Comparison of ENCODE assay signal across 7 mouse cellular contexts in the genomic region with DNA sequence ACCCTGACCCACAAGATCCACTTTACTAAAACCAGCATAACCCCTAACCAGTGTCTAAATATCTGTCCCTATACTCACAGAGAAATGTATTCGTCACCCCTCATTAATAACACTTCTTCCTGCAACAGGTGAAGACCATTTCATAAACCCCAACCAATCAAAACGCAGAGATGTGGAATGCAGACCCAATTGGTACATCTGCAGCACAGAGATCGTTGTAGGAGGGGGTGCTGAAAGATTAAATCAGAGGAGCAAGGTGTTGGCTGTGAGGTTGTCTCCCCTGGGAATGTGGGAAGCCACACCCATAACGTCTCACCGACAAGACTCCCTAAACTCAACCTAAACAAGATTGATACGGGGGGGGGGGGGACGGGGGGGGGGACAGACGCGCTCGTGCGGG. TPM values are rescaled to one million over a fixed set of nuclear protein-coding genes. Genes with fewer than 3 reads are reported as not detected.
A peak's percentile ranks its signal among the peaks of the same experiment; 100 is the strongest.
DNase-seq lines count a peak whose midpoint lies in the region; ATAC-seq and TF ChIP-seq lines count a peak whose summit lies in the region.

No protein-coding gene starts in this region.

- H3K4me1 ChIP-seq in lung, postnatal 0 days (ENCODE audit: insufficient read depth, low read depth, low read length) = no peaks in the 10 kb centered on the region
- H3K4me1 ChIP-seq in hindbrain, embryonic 10.5 days (replicated peaks) = peaks cover 7% of the 10 kb centered on the region; the same call in 1 of the 2 replicates
- H3K4me1 ChIP-seq in liver, embryonic 16.5 days (ENCODE audit: control insufficient read depth, low read depth, low read length) = peaks cover 11% of the 10 kb centered on the region
- H3K4me1 ChIP-seq in stomach, embryonic 16.5 days (ENCODE audit: control insufficient read depth, insufficient read depth, low read length) = peaks cover 4% of the 10 kb centered on the region

- no peak for TF ChIP-seq EP300 in lung, postnatal 0 days (IDR thresholded peaks at IDR 0.05)

- no peak overlapping the region for H3K4me3 ChIP-seq in lung, postnatal 0 days (ENCODE audit: low read depth, low read length)
- H3K4me3 ChIP-seq in hindbrain, embryonic 10.5 days = peak overlapping the region; percentile 54
- H3K4me3 ChIP-seq in liver, embryonic 16.5 days (ENCODE audit: low read depth, low read length) = peak overlapping the region; percentile 26
- H3K4me3 ChIP-seq in stomach, embryonic 16.5 days (replicated peaks; ENCODE audit: low read length) = peak overlapping the region; percentile 23; the same call in 1 of the 2 replicates

- H3K36me3 ChIP-seq in lung, postnatal 0 days (ENCODE audit: insufficient read depth, low read length) = no peaks in the 10 kb centered on the region
- no peaks in the 10 kb centered on the region for H3K36me3 ChIP-seq in hindbrain, embryonic 10.5 days
- H3K36me3 ChIP-seq in liver, embryonic 16.5 days (ENCODE audit: control insufficient read depth, insufficient read depth) = no peaks in the 10 kb centered on the region
- H3K36me3 ChIP-seq in stomach, embryonic 16.5 days (ENCODE audit: control insufficient read depth, insufficient read depth, low read length) = no peaks in the 10 kb centered on the region

- H3K27ac ChIP-seq in lung, postnatal 0 days (ENCODE audit: low read length) = no peak overlapping the region
- 0 out of 2 replicates have a peak overlapping the region, but pooled peaks have one; percentile 16 for H3K27ac ChIP-seq in hindbrain, embryonic 10.5 days
- H3K27ac ChIP-seq in liver, embryonic 16.5 days (ENCODE audit: low read length) = no peak overlapping the region
- no peak overlapping the region for H3K27ac ChIP-seq in stomach, embryonic 16.5 days (ENCODE audit: low read length)

- no peak for DNase-seq in lung, postnatal 0 days (ENCODE audit: low spot score)
- DNase-seq in lung, postnatal 4 days = no peak
- DNase-seq in hindbrain, embryonic 10.5 days (ENCODE audit: low spot score) = no peak
- no peak for DNase-seq in layer of hippocampus, adult 11-12 months (ENCODE audit: low spot score)

- peak overlapping the region; percentile 14; the same call in 1 of the 2 replicates for H3K4me2 ChIP-seq in lung, postnatal 0 days (replicated peaks; ENCODE audit: low read depth, low read length)
- H3K4me2 ChIP-seq in liver, embryonic 16.5 days (ENCODE audit: low read depth, low read length) = peak overlapping the region; percentile 58
- peak overlapping the region; percentile 50 for H3K4me2 ChIP-seq in stomach, embryonic 16.5 days (ENCODE audit: low read depth, low read length)

- H3K9ac ChIP-seq in lung, postnatal 0 days (replicated peaks; ENCODE audit: low read depth) = no peak overlapping the region
- no peak overlapping the region for H3K9ac ChIP-seq in liver, embryonic 16.5 days (ENCODE audit: low read depth, low read length)
- H3K9ac ChIP-seq in stomach, embryonic 16.5 days (ENCODE audit: low read length) = no peak overlapping the region

- H3K9me3 ChIP-seq in lung, postnatal 0 days (ENCODE audit: low read length) = no peaks in the 10 kb centered on the region
- no peaks in the 10 kb centered on the region for H3K9me3 ChIP-seq in hindbrain, embryonic 10.5 days
- H3K9me3 ChIP-seq in liver, embryonic 16.5 days (replicated peaks; ENCODE audit: control insufficient read depth, low read length) = no peaks in the 10 kb centered on the region
- no peaks in the 10 kb centered on the region for H3K9me3 ChIP-seq in stomach, embryonic 16.5 days (replicated peaks; ENCODE audit: control insufficient read depth, low read length)

- H3K27me3 ChIP-seq in lung, postnatal 0 days (replicated peaks; ENCODE audit: insufficient read depth, low read length) = no peaks in the 10 kb centered on the region
- H3K27me3 ChIP-seq in hindbrain, embryonic 10.5 days (ENCODE audit: insufficient read depth, poor library complexity, severe bottlenecking) = no peaks in the 10 kb centered on the region
- no peaks in the 10 kb centered on the region for H3K27me3 ChIP-seq in liver, embryonic 16.5 days (ENCODE audit: control insufficient read depth, insufficient read depth, low read depth, low read length)
- H3K27me3 ChIP-seq in stomach, embryonic 16.5 days (ENCODE audit: control insufficient read depth, insufficient read depth, low read length) = no peaks in the 10 kb centered on the region

- WGBS in lung, postnatal 0 days = 6% methylated on average over 4 of the region's 11 CpGs
- WGBS in hindbrain, embryonic 10.5 days = 7% methylated on average over 9 of the region's 11 CpGs
- WGBS in liver, embryonic 16.5 days (ENCODE audit: insufficient replicate concordance) = 1% methylated on average over 10 of the region's 11 CpGs
- 4% methylated on average over 10 of the region's 11 CpGs for WGBS in stomach, embryonic 16.5 days

- TF ChIP-seq CTCF in lung, postnatal 0 days (IDR thresholded peaks at IDR 0.05) = no peak

- no peak for ATAC-seq in lung, postnatal 0 days
- no peak; the same call in 1 of the 2 replicates for ATAC-seq in liver, embryonic 16.5 days (ENCODE audit: low read depth)
- peak; percentile 44; the same call in 1 of the 2 replicates for ATAC-seq in stomach, embryonic 16.5 days (ENCODE audit: insufficient read depth, low FRiP score)
- ATAC-seq in granulocyte monocyte progenitor cell, adult 5-6 weeks (replicated peaks; ENCODE audit: poor library complexity, severe bottlenecking) = no peak; the same call in 1 of the 2 replicates

RNA-seq across cellular contexts. Expression of gene Asb5, which starts 20.6 kb away (rescaled TPM):
- polyA plus RNA-seq in lung, postnatal 0 days (2015; fragmentation: Nextera tagmentation; extraction: Ambion mirVana) = 3.8 and 5.2 TPM in 2 replicates
- 4.2 and 6.3 TPM in 2 replicates for polyA plus RNA-seq in hindbrain, embryonic 10.5 days (2016; fragmentation: Nextera tagmentation; extraction: Ambion mirVana)
- polyA plus RNA-seq in liver, embryonic 16.5 days (2015; fragmentation: Nextera tagmentation; extraction: Ambion mirVana) = 1.1 TPM in 2 replicates
- polyA plus RNA-seq in stomach, embryonic 16.5 days (2015; fragmentation: Nextera tagmentation; extraction: Ambion mirVana) = 3.6 and 4.4 TPM in 2 replicates
- total RNA-seq in granulocyte monocyte progenitor cell, adult 5-6 weeks (2014; fragmentation: Nextera tagmentation) = 3.2 TPM in 1 of 2 replicates, not detected in the other
- 0.43 TPM in 1 of 2 replicates, not detected in the other for total RNA-seq in granulocyte monocyte progenitor cell, adult 5-6 weeks (2017)

RNA-seq across cellular contexts. Expression of gene Spcs3, which starts 21.0 kb away (rescaled TPM):
- polyA plus RNA-seq in lung, postnatal 0 days (2015; fragmentation: Nextera tagmentation; extraction: Ambion mirVana) = 38.7 and 41.8 TPM in 2 replicates
- 61.9 and 85.7 TPM in 2 replicates for polyA plus RNA-seq in hindbrain, embryonic 10.5 days (2016; fragmentation: Nextera tagmentation; extraction: Ambion mirVana)
- polyA plus RNA-seq in liver, embryonic 16.5 days (2015; fragmentation: Nextera tagmentation; extraction: Ambion mirVana) = 54.9 and 61.7 TPM in 2 replicates
- polyA plus RNA-seq in stomach, embryonic 16.5 days (2015; fragmentation: Nextera tagmentation; extraction: Ambion mirVana) = 105 and 110 TPM in 2 replicates
- total RNA-seq in granulocyte monocyte progenitor cell, adult 5-6 weeks (2014; fragmentation: Nextera tagmentation) = 191 and 198 TPM in 2 replicates
- 170 and 209 TPM in 2 replicates for total RNA-seq in granulocyte monocyte progenitor cell, adult 5-6 weeks (2017)
